Mouse (Mus musculus) stomach, postnatal 0 days (tissue): ENCODE measurements around the gene Gpr179.

Source experiments
- CTCF ChIP-seq: IDR thresholded peaks from 2 replicates; pipeline ENCODE4 v1.5.1; 2016; ENCODE audit warnings: antibody characterized with exemption, low read depth, mild to moderate bottlenecking, moderate library complexity
- EP300 ChIP-seq: optimal IDR thresholded peaks from 2 replicates; pipeline ENCODE3; 2016; ENCODE audit warnings: antibody characterized with exemption

DNA sequence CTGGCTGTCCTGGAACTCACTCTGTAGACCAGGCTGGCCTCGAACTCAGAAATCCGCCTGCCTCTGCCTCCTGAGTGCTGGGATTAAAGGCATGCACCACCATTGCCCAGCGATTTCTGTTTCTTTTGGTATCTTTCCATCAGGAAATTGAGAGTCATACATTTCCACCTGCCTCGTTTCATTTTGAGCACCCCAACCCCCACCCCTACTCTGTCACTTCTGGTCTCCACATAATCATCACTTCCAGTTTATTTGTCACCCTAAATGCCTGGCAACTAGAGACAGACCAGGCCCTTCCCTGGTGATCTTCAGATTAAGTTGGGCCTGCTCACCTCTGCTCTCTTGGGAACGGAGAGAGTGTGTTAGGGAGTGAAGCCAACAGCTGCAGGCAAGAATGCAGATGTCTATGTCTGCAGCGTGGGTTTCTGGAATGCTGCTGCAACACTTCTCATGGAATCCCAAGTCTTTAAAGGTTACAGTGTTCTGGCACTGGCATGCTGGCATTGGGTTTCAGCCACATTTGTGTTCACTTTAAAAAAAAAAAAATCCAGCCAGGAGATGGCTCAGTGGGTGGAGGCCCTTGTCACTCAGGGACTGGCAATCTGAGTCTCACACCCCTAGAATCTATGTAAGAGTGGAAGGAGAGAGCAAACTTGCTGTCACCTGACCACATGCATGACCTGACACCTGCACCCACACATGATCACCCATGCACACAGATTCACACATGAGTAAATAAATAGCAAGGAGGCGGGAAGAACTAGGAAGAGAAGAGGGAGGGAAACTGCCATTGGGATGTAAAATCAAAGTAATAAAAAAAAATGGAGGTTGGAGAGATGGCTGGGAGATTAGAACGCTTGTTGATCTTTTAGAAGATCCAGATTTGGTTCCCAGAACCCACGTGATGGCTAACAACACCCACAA is 65.8 kb downstream of the Gpr179 start:
- TF ChIP-seq CTCF (no peak), EP300 (no peak)
